Mouse (Mus musculus) stomach, postnatal 0 days (tissue): Measurements from ENCODE around the gene Prph. TPM values are rescaled to one million over a fixed set of nuclear protein-coding genes. Genes with fewer than 3 reads are reported as not detected.

Experiments used
- ATAC-seq: fragments of 200-750 bp; cut with Nextera tagmentation; 2 replicates; pipeline ENCODE4 v1.8.0; 2017; ENCODE audit not compliant: low FRiP score, low TSS enrichment
- DNase-seq: peaks from one replicate; pipeline ENCODE4 v3.0.0-alpha.2; 2016; ENCODE audit warnings: low spot score
- H3K27ac ChIP-seq: fragments of 300-500 bp; sonication (generic); replicated peaks from 2 replicates; pipeline ENCODE4 v1.5.1; 2014; ENCODE audit warnings: mild to moderate bottlenecking, control low read depth
- H3K27me3 ChIP-seq: fragments of 300-500 bp; sonication (generic); 2 replicates; pipeline ENCODE4 v1.6.1; 2014; ENCODE audit warnings: low read length; ENCODE audit not compliant: control insufficient read depth, insufficient read depth
- H3K36me3 ChIP-seq: fragments of 300-500 bp; sonication (generic); 2 replicates; pipeline ENCODE4 v1.6.1; 2014; ENCODE audit warnings: low read length, mixed read lengths; ENCODE audit not compliant: control insufficient read depth, insufficient read depth
- H3K4me1 ChIP-seq: fragments of 300-500 bp; sonication (generic); replicated peaks from 2 replicates; pipeline ENCODE4 v1.6.1; 2014; ENCODE audit warnings: antibody characterized with exemption; ENCODE audit not compliant: control insufficient read depth, insufficient read depth
- H3K4me2 ChIP-seq: fragments of 300-500 bp; sonication (generic); replicated peaks from 2 replicates; pipeline ENCODE4 v1.6.1; 2014; ENCODE audit warnings: low read depth, mild to moderate bottlenecking, control low read depth, moderate library complexity
- H3K4me3 ChIP-seq: fragments of 300-500 bp; sonication (generic); 2 replicates; pipeline ENCODE4 v1.5.1; 2014; ENCODE audit warnings: low read depth, low read length, control low read depth
- H3K9ac ChIP-seq: fragments of 300-500 bp; sonication (generic); 2 replicates; pipeline ENCODE4 v1.6.1; 2014; ENCODE audit warnings: mild to moderate bottlenecking, low read length, control low read depth, mixed read lengths
- H3K9me3 ChIP-seq: fragments of 300-500 bp; sonication (generic); 2 replicates; pipeline ENCODE4 v1.6.1; 2016; ENCODE audit warnings: low read length; ENCODE audit not compliant: control insufficient read depth
- CTCF ChIP-seq: IDR thresholded peaks from 2 replicates; pipeline ENCODE4 v1.5.1; 2016; ENCODE audit warnings: antibody characterized with exemption, low read depth, mild to moderate bottlenecking, moderate library complexity
- EP300 ChIP-seq: optimal IDR thresholded peaks from 2 replicates; pipeline ENCODE3; 2016; ENCODE audit warnings: antibody characterized with exemption
- WGBS: fragments of 180-500 bp; shearing (Covaris S2); extraction: QIAGEN DNeasy Blood & Tissue Kit; methylation state at CpG from one replicate; pipeline ENCODE4 v1.1.7; 2014; 5-methylcytosine and 5-hydroxymethylcytosine counted together
- polyA plus RNA-seq: library from polyadenylated mRNA; unstranded; fragments of >200 nt; fragmentation: Nextera tagmentation; extraction: Ambion mirVana; gene quantifications from 2 replicates; pipeline ENCODE4 v1.2.1, GENCODE M21; 2015

Prph gene
- polyA plus RNA-seq, 1 experiment from 2014 or later = 25.7 TPM

- H3K4me3 ChIP-seq = no peak overlapping the region
- no peak for TF ChIP-seq EP300
- TF ChIP-seq CTCF = no peak
- H3K9me3 ChIP-seq = no peaks in the 10 kb centered on the region
- peaks cover 6% of the 10 kb centered on the region; the same call in 1 of the 2 replicates for H3K4me1 ChIP-seq
- no peak for ATAC-seq
- no peaks in the 10 kb centered on the region for H3K36me3 ChIP-seq
- no peak overlapping the region for H3K27ac ChIP-seq
- DNase-seq = peak; percentile 41
- H3K9ac ChIP-seq = 0 out of 2 replicates have a peak overlapping the region, but pooled peaks have one; percentile 23
- peaks cover 10% of the 10 kb centered on the region; the same call in 1 of the 2 replicates for H3K27me3 ChIP-seq
- no peak overlapping the region for H3K4me2 ChIP-seq
- WGBS = 13% methylated on average over 9 of the region's 9 CpGs
These were observed 1.6 kb upstream of the Prph start for GRCm38 (mm10) chr15:99053373-99053772.

GRCm38 (mm10) chr15:99055511-99055961 is 562 bp downstream of the Prph start:
- Histone ChIP-seq H3K36me3 (no peaks in the 10 kb centered on the region), H3K4me1 (peaks cover 6% of the 10 kb centered on the region; the same call in 1 of the 2 replicates), H3K4me2 (peak overlapping the region; percentile 62), H3K9ac (0 out of 2 replicates have a peak overlapping the region, but pooled peaks have one; percentile 1), H3K27ac (no peak overlapping the region), H3K4me3 (peak overlapping the region; percentile 36), H3K9me3 (no peaks in the 10 kb centered on the region), H3K27me3 (peaks cover 10% of the 10 kb centered on the region; the same call in 1 of the 2 replicates)
- peak; percentile 46 for DNase-seq
- TF ChIP-seq CTCF = no peak
- under 1% methylated on average over 36 of the region's 37 CpGs for whole genome bisulfite sequencing
- ATAC-seq = peak; percentile 39

GRCm38 (mm10) chr15:99056332-99056731 is 1.4 kb downstream of the Prph start:
- no peaks in the 10 kb centered on the region for H3K9me3 ChIP-seq
- ATAC-seq (peak; percentile 8; the same call in 1 of the 2 replicates), DNase-seq (peak; percentile 62)

DNA sequence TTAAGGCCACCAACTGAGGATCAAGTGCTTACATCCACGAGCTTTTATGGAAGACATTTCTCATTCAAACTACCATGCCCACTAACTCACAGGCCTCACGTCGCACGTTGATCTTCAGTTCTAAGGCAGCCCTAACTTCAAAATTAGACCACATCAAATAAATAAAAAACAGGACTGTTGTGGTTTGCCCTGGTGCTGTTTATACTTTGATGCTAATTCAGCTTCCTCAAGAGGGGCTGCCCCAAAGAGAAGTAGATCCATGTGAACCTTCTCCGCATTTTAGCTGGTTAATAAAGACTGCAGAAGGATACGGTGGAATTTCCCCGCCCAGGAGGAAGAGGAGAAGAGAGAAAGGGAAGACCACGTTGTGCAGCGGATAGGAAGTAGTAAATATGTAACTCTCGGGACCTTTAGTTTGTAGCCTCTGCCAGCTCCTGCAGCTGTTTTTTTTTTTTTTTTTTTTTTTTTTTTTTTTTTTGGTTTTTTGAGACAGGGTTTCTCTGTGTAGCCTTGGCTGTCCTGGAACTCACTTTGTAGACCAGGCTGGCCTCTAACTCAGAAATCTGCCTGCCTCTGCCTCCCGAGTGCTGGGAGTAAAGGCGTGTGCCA is 10.7 kb downstream of the Prph start:
- H3K4me3 ChIP-seq = no peak overlapping the region
- H3K27ac ChIP-seq = no peak overlapping the region
- no peaks in the 10 kb centered on the region; the same call in 1 of the 2 replicates for H3K27me3 ChIP-seq
- no peak for ATAC-seq
- no peak overlapping the region for H3K4me2 ChIP-seq
- DNase-seq = no peak
- H3K4me1 ChIP-seq = no peaks in the 10 kb centered on the region
- no peak overlapping the region for H3K9ac ChIP-seq
- H3K9me3 ChIP-seq = no peaks in the 10 kb centered on the region
- 77% methylated on average over 12 of the region's 12 CpGs for WGBS
- TF ChIP-seq CTCF (no peak), EP300 (no peak)
- no peaks in the 10 kb centered on the region for H3K36me3 ChIP-seq

More at GRCm38 (mm10) chr15:99056332-99056731, 1.4 kb downstream of the Prph start:
- Histone ChIP-seq H3K9ac (no peak overlapping the region), H3K27ac (no peak overlapping the region), H3K36me3 (no peaks in the 10 kb centered on the region), H3K4me2 (peak overlapping the region; percentile 62), H3K4me1 (peaks cover 6% of the 10 kb centered on the region; the same call in 1 of the 2 replicates), H3K27me3 (peaks cover 10% of the 10 kb centered on the region; the same call in 1 of the 2 replicates), H3K4me3 (no peak overlapping the region)
- TF ChIP-seq CTCF (peak; percentile 78), EP300 (no peak)
- 5% methylated on average over 14 of the region's 14 CpGs for WGBS

DNA sequence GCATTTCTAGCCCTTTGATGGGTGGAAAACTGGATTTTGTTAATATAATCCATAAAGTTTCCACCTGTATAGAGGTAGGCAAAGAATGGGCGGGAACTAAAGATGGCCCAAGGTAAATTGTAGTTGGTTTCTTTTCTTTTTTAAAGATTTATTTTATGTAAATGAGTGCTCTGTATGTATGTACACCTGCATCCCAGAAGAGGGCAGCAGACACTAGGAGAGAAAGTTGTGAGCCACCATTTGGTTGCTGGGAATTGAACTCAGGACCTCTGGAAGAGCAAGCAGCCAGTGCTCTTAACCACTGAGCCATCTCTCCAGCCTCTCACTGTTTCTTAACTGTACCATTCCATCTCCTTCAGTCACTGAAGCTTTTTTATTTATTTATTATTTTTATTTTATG is 17.0 kb downstream of the Prph start:
- Histone ChIP-seq H3K4me3 (no peak overlapping the region), H3K9ac (no peak overlapping the region), H3K36me3 (no peaks in the 10 kb centered on the region), H3K27me3 (no peaks in the 10 kb centered on the region), H3K4me2 (no peak overlapping the region), H3K9me3 (no peaks in the 10 kb centered on the region), H3K4me1 (peaks cover 4% of the 10 kb centered on the region; the same call in 1 of the 2 replicates), H3K27ac (no peak overlapping the region)
- ATAC-seq (no peak), DNase-seq (no peak)
- peak; percentile 45 for TF ChIP-seq CTCF
- no peak for TF ChIP-seq EP300
- 84% methylated on average over 1 of the region's 1 CpGs for WGBS

DNA sequence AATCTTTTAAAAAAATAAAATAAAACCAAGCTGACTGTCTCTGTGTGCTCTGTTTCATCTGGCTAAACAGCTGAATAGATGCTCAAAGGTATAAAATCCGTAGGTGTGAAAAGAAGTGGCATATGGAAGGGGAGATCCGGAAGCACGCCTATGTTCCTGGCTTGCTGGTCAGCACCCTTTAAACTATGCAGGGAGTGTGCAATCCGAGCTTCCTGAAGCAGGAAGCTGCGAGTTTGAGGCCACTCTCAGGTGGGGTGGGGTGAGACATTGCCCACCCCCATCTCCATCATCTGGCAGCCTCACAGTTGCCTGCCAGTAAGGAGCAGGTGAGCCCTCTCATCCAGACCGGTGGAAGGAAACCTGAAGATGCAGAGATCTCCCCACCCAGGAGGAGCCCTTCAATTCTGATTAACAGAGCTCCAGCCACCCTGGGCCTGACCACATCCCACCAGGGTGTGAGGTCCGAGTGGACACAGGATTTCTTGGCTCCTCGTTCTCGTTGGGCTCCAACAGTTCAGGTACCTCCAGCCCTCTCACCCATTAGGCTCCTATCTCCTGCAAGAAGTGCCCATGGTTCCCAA is 19.1 kb downstream of the Prph start, which contains the start of gene Troap:
Troap (plus strand) TSS at position 557 of the 581 bp plus-strand sequence.
- TF ChIP-seq CTCF (peak; percentile 17; the same call in 1 of the 2 replicates), EP300 (no peak)
- WGBS = 16% methylated on average over 9 of the region's 9 CpGs
- no peak; the same call in 1 of the 2 replicates for ATAC-seq

More for the DNA sequence above, 19.1 kb downstream of the Prph start, which contains the start of gene Troap:
- H3K36me3 ChIP-seq = no peaks in the 10 kb centered on the region
- no peak for DNase-seq
- peak within 1 kb of the TSS; percentile 95 for H3K27ac ChIP-seq
- peaks cover 4% of the 10 kb centered on the region; the same call in 1 of the 2 replicates for H3K4me1 ChIP-seq
- H3K9ac ChIP-seq = peak within 1 kb of the TSS; percentile 68
- peak within 1 kb of the TSS; percentile 85 for H3K4me2 ChIP-seq
- no peaks in the 10 kb centered on the region for H3K9me3 ChIP-seq
- H3K27me3 ChIP-seq = no peaks in the 10 kb centered on the region
- peak within 1 kb of the TSS; percentile 50 for H3K4me3 ChIP-seq
